Mouse (Mus musculus): ENCODE data around the gene Zfp354b.

Zfp354b gene

GRCm38 (mm10) chr11:50931451-50931866 lies at the start of gene Zfp354b:
Zfp354b (minus strand) TSS chr11:50931633.
- DNase-seq: peak; percentile 85

- DNase-seq: no peak
Measured at GRCm38 (mm10) chr11:50977216-50977615, 45.8 kb upstream of the Zfp354b start.

DNA sequence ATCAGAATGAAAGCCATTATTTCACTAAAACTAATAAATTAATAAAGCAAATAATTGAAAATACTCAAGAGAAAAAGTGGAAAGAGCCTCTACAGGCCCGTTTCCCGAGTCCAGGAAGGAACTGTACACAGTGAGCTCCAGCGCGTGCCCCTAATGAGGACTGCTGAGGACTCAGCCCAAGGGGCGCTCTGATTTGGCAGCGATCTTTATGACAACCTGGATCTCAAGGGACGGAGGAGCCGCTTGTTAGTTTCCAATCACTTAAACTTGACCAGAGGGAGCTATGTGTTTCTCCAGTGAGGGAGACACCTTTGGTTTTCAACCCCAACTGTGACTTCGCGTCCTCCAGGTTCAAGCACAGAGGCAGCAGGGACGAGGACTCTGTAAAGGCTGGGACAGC lies 34.8 kb upstream of the Zfp354b start, which contains the start of gene Olfr1378:
TSS of gene Olfr1378 (plus strand) at position 301 of the 400 bp plus-strand sequence.
- no peak for DNase-seq

DNA sequence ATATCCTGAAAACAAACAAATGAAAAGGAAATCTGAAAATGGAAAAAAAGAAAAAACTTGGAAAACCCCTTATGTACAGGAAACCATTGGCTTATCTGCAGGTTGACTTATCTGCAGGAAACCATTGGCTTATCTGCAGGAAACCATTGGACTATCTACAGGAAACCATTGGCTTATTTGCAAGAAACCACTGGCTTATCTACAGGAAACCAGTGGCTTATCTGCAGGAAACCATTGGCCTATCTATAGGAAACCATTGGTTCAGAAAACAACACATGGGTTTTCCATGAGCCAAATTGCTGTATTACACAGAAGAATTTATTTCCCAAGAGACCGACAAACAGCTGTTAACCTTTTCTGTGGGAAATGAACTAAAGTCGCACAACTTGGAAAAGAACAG lies 33.5 kb upstream of the Zfp354b start:
- no peak for DNase-seq

DNA sequence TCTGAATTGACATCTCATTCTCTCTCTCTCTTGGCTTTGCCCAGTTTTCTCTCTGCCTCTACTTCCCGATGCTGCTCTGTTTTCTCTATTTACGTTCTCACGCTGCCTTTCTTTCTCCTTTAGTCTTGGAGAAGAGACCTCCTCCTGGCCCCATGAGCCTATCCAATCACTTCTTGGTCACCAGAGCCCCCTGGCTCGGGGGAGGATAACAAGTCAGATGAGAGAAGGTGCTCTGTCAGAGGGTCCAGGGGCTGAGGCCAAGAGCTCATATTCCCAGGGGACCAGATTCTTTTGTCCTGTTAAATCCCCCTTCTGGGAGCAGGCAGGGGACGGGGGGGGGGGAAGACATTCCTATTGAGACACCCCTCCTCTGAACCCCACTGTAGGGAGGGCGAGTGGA lies 22.2 kb upstream of the Zfp354b start, which contains the start of gene Prop1:
TSS of gene Prop1 (minus strand) at position 101 of the 400 bp plus-strand sequence.
- no peak for DNase-seq

GRCm38 (mm10) chr11:50952290-50952689 lies 20.9 kb upstream of the Zfp354b start:
- DNase-seq: no peak

DNA sequence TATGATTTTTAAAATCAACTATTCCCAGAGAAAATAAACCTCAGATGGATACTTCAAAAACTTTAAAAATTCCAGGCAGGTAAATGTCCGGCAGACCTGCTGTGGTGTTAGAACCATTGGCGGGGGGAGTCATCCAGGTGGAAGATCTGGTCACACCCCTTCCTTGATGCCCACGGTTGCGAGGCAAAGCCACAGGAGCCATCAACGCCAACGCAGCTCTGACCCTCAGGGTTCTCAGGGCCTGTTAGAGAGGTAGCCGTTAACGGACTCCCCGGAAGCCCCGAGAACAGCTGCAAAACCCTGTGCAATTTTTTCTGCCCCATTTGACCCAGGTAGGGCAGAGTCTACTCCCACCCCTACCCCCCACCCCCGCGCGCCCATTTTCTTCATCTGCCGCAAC lies 12.1 kb upstream of the Zfp354b start, which contains the start of gene 4933414I15Rik:
TSS of gene 4933414I15Rik (minus strand) at position 260 of the 400 bp plus-strand sequence.
- no peak for DNase-seq

DNA sequence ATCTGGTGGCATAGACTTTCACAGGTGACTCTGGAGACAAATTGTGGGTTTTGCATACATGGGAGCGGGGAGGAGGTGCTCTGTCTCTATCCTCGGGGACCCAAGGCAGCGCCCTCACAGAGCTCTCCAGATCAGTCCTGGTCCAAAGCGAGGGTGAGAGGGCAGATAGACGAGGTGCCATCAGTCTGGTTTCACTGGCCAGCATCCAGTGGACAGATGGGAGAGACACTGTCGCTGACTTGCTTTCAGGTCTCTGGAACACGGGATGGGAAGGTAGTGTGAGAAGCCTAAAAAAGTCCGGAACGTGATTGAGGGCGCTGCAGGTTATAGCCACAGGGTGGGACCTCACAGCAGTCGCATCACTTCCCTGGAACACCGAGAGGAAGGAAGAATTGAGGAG lies 11.0 kb upstream of the Zfp354b start:
- DNase-seq: no peak

- no peak for DNase-seq
Measured at GRCm38 (mm10) chr11:50939621-50940366, 8.4 kb upstream of the Zfp354b start.

GRCm38 (mm10) chr11:50938435-50938834 lies 7.0 kb upstream of the Zfp354b start:
- no peak for DNase-seq

GRCm38 (mm10) chr11:50932040-50932439 lies 607 bp upstream of the Zfp354b start:
- no peak for DNase-seq

DNA sequence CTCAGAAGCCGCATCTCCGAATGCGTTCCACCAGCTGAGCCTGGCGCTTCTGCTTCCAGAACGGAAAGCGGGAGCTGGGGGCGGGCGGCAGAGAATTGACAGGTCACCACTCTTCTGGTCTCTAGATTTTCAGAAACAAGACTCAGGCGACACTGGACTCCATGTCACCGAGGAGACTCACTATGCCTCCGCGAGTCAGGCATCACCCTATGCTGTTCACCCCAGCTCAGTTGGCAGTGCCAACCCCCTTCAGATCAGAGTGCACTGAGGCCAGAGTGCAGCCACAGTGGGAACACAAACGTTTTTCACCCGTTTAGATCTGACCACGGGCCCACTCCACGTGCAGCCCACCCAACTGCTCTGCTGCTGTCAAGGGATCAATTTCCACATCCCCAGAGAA lies 412 bp downstream of the Zfp354b start:
- no peak for DNase-seq

DNA sequence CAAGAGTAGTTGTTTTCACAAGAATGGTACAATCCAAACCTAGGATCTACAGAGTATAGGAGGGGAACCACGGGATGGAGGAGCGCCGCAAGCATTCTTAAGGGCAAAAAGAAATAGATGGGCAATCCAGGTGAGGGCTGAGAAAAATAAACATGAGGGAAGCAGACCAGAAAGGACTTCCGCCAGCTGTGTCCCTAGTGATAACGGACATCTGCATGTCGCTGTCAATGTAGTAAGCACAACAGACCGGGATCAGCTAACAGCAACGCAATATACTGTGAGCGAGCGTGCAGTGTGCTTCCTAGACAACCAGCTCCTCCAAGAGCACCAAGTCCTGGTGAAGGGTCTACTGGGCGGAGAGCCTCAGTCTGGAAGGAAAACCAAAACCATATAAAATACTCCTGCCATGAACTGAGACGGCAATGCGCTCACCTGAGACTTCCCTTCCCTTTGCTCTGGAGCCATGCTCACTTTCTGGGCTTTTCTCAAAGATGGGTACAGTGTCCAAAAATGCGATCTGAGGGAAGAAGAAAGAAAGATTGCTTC lies 891 bp downstream of the Zfp354b start:
- DNase-seq: no peak

DNA sequence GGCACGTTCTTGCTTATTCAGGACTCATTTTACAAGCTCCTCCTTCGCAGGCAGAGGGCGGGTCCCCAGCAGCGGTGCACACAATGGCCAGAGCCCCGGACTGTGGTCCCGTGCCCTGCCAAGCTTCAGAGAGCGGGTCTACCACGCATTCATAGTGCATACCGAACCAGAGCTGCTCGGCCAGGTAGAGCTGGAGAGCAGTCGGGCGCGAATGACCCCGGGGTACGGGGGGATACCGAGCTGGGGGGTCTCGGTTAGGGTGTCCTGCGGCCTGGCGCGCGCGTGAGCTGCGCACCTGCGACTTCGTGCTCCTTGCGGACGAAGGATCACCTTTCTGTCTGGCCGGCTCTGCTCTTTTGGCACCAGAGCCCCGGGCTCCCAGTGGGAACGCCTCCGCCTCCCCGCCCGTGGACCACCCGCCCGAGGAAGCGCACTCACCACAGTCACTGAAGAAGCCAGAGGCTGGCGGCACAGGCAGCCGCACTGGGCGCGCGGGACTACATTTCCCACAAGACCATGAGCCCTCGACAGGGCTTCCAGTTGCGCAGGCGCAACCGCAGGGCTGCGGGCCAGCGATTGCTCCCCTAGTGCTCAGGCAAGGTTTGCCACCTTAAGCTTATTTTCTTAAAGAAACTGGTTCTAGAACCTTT lies 15.6 kb downstream of the Zfp354b start, which contains the start of gene Zfp2:
TSS of gene Zfp2 (minus strand) at position 495 of the 650 bp plus-strand sequence.
- DNase-seq: peak; percentile 89

DNA sequence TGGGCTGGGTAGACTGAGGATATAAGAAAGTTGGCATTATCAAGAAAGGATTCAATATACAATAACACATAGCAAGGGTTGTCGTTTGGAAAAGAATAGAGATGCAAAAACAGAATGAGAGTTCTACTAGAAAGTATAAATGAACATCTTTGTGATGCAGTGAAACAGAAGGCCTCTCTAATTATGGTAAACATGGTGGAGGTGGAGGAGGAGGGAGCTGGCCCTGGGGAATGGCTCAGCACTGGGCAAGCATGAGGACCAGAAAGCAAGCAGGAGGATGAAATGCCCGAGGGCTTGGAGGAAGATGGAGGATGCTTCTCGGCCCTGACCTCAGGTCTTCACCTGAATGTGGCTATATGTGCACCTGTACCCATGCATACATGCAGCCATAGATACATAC lies 17.0 kb downstream of the Zfp354b start:
- DNase-seq: no peak

GRCm38 (mm10) chr11:50913301-50913700 lies 18.1 kb downstream of the Zfp354b start:
- DNase-seq: no peak

- no peak for DNase-seq
Measured at GRCm38 (mm10) chr11:50908136-50908535, 23.3 kb downstream of the Zfp354b start.

DNA sequence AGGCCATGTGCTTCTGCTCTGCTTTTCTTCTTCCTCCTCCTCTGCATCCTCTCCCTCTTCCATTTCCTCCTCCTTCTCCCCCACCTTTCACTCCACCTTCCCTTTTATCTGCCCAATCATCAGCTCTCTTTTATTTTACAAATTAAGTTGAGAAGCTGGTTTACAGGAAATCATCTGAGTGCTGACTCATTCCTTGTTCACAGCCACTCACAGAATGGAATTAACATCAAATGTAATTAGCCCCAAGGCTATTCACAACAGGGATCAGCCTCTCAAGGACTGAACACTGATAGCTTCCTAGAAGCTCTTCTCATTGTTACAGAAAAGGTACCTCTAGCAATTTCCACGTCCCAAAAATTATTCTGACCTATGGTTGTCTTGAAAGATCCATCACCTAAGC lies 34.1 kb downstream of the Zfp354b start:
- DNase-seq: no peak

DNA sequence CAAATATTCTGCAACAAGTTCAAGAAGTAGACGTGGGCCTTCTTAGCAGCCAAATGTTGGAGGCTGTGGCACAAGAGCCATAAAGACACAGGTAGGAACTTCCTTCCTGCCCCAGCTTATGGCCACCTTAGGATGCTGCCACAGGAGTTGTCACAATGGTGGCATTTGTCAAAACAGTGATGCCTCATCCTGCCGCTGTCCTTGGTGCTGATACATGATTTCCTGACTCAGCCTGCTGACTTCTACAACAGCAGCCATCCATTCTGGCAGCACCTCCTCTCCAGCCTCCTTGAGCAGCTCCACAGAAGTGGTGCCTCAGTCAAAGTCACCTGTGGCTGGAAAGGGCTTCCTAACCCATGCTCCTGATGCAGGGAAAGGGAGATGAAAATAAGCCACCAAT lies 39.0 kb downstream of the Zfp354b start:
- DNase-seq: no peak

DNA sequence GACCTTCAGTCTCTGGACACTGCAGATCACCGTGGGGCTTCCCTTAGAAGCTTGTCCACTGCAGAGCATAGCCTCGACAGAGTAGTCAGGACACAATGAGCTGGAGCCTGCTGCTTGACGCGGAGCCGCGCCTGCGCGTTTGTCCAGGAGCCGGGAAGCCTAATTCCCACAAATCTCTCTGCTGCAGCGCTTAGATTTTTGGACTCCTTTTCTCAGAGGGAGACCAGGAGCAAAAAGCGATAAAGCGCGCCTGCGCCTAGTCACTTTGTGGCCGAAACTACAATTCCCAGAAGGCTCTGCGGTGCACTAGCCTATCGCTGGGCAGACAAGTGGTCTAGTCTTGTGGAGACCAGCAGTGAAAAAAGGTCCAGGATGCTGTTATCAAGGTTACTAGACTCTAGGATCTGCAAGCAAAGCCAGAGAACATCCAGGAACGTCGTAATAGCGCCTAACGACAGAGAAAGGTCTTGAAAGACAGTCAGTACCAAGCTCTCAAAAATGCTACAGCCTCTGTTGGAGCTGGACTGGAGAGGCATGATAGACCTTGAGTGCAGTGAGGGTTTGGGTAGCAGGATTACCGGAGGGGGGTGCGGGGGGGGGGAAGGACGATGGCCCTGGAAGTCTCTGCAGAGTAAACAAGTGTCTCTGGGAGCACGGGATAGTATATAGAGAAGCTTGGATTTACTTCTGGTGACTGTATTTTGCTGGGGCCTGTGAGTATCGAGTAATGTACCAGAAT lies 43.9 kb downstream of the Zfp354b start, which contains the start of gene Zfp454:
TSS of gene Zfp454 (minus strand) at position 262 of the 739 bp plus-strand sequence.
- peak; percentile 92 for DNase-seq

DNA sequence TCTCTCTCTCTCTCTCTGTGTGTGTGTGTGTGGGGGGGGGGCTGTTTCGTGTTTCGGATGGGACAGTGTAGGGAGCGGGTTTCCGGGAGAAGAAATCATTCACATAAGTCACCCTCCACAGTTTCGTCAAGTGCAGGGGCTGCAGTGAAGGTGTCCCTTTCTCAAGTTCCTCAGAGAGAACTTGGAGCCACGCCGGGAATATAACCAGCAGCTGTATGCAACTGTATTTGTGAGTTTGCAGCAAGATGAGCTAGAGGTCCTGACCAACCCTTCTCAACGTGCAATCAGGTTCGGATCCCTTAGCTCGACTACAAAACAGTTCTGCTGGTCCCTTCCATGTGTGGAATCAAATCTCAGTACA lies 44.5 kb downstream of the Zfp354b start:
- DNase-seq: no peak

- peak; percentile 34 for DNase-seq
Measured at GRCm38 (mm10) chr11:50886231-50886932, 45.1 kb downstream of the Zfp354b start.

Data from cerebellum, adult 11 months (tissue).